Mouse (Mus musculus) stomach, embryonic 14.5 days (tissue): Measurements from ENCODE around the gene Alpk1. TPM values are rescaled to one million over a fixed set of nuclear protein-coding genes. Genes with fewer than 3 reads are reported as not detected.
"Not testable (repeated sequence)": the region's sequence is repeated elsewhere in the genome, so short reads cannot be mapped to it uniquely, and the experiment has no call there.

Source experiments
- ATAC-seq: fragments of 200-750 bp; cut with Nextera tagmentation; 2 replicates; pipeline ENCODE4 v1.8.0; 2017; ENCODE audit warnings: low read depth, moderate TSS enrichment; ENCODE audit not compliant: insufficient number of reproducible peaks, insufficient read depth, low FRiP score
- H3K27ac ChIP-seq: fragments of 300-500 bp; sonication (generic); 2 replicates; pipeline ENCODE4 v1.5.1; 2014; ENCODE audit warnings: mild to moderate bottlenecking, low read length, moderate library complexity, mixed read lengths
- H3K27me3 ChIP-seq: fragments of 300-500 bp; sonication (generic); 2 replicates; pipeline ENCODE4 v1.6.1; 2014; ENCODE audit warnings: low read length, control low read depth, mixed read lengths; ENCODE audit not compliant: control insufficient read depth, insufficient read depth
- H3K36me3 ChIP-seq: fragments of 300-500 bp; sonication (generic); 2 replicates; pipeline ENCODE4 v1.6.1; 2014; ENCODE audit warnings: mild to moderate bottlenecking, control low read depth, low read length, moderate library complexity, mixed read lengths; ENCODE audit not compliant: control insufficient read depth, insufficient read depth
- H3K4me1 ChIP-seq: fragments of 300-500 bp; sonication (generic); 2 replicates; pipeline ENCODE4 v1.6.1; 2014; ENCODE audit warnings: low read length, control low read depth, mixed read lengths; ENCODE audit not compliant: control insufficient read depth, insufficient read depth
- H3K4me2 ChIP-seq: fragments of 300-500 bp; sonication (generic); replicated peaks from 2 replicates; pipeline ENCODE4 v1.6.1; 2014; ENCODE audit warnings: low read depth, low read length, control low read depth
- H3K4me3 ChIP-seq: fragments of 300-500 bp; sonication (generic); 2 replicates; pipeline ENCODE4 v1.5.1; 2014; ENCODE audit warnings: low read depth, low read length, control low read depth
- H3K9ac ChIP-seq: fragments of 300-500 bp; sonication (generic); replicated peaks from 2 replicates; pipeline ENCODE4 v1.6.1; 2014; ENCODE audit warnings: low read depth, mild to moderate bottlenecking, control low read depth, low read length, moderate library complexity, mixed read lengths
- H3K9me3 ChIP-seq: fragments of 300-500 bp; sonication (generic); 2 replicates; pipeline ENCODE4 v1.6.1; 2016; ENCODE audit warnings: low read depth, low read length, control low read depth; ENCODE audit not compliant: control insufficient read depth
- WGBS: fragments of 180-500 bp; shearing (Covaris S2); extraction: QIAGEN DNeasy Blood & Tissue Kit; methylation state at CpG from one replicate; pipeline ENCODE4 v1.1.7; 2014; 5-methylcytosine and 5-hydroxymethylcytosine counted together
- polyA plus RNA-seq: library from polyadenylated mRNA; unstranded; fragments of >200 nt; fragmentation: Nextera tagmentation; extraction: Ambion mirVana; gene quantifications from 2 replicates; pipeline ENCODE4 v1.2.1, GENCODE M21; 2014

The Alpk1 gene
- polyA plus RNA-seq, 1 experiment from 2014 or later: 3.5 TPM

GRCm38 (mm10) chr3:127788038-127788437 lies 7.7 kb upstream of the Alpk1 start:
- Histone ChIP-seq H3K9me3 (no peaks in the 10 kb centered on the region), H3K4me2 (no peak overlapping the region), H3K4me1 (peaks cover 14% of the 10 kb centered on the region; the same call in 1 of the 2 replicates), H3K27ac (no peak overlapping the region), H3K27me3 (no peaks in the 10 kb centered on the region), H3K36me3 (no peaks in the 10 kb centered on the region), H3K9ac (no peak overlapping the region), H3K4me3 (no peak overlapping the region)
- 48% methylated on average over 7 of the region's 7 CpGs for WGBS
- ATAC-seq: no peak

- Histone ChIP-seq H3K27ac (no peak overlapping the region), H3K4me3 (no peak overlapping the region), H3K27me3 (no peaks in the 10 kb centered on the region), H3K36me3 (no peaks in the 10 kb centered on the region), H3K4me2 (no peak overlapping the region), H3K9ac (no peak overlapping the region), H3K4me1 (peaks cover 14% of the 10 kb centered on the region; the same call in 1 of the 2 replicates), H3K9me3 (no peaks in the 10 kb centered on the region)
- ATAC-seq: no peak
These were observed 6.7 kb upstream of the Alpk1 start for GRCm38 (mm10) chr3:127787032-127787431.

- not testable (repeated sequence) for H3K36me3 ChIP-seq, H3K27ac ChIP-seq, H3K27me3 ChIP-seq, H3K9ac ChIP-seq, H3K4me3 ChIP-seq, ATAC-seq, H3K9me3 ChIP-seq, H3K4me1 ChIP-seq, H3K4me2 ChIP-seq
- 95% methylated on average over 8 of the region's 8 CpGs for WGBS
These were observed 3.4 kb upstream of the Alpk1 start for GRCm38 (mm10) chr3:127783680-127784079.

GRCm38 (mm10) chr3:127782921-127783320 lies 2.6 kb upstream of the Alpk1 start:
- no peaks in the 10 kb centered on the region for H3K27me3 ChIP-seq
- 64% methylated on average over 6 of the region's 6 CpGs for WGBS
- no peak overlapping the region for H3K4me2 ChIP-seq
- H3K4me1 ChIP-seq: no peaks in the 10 kb centered on the region
- no peak for ATAC-seq
- H3K4me3 ChIP-seq: no peak overlapping the region
- no peaks in the 10 kb centered on the region for H3K36me3 ChIP-seq
- no peak overlapping the region for H3K9ac ChIP-seq
- no peak overlapping the region for H3K27ac ChIP-seq
- H3K9me3 ChIP-seq: no peaks in the 10 kb centered on the region

GRCm38 (mm10) chr3:127780921-127781320 lies 594 bp upstream of the Alpk1 start:
- Histone ChIP-seq H3K27ac (no peak overlapping the region), H3K9me3 (no peaks in the 10 kb centered on the region), H3K4me2 (no peak overlapping the region), H3K27me3 (no peaks in the 10 kb centered on the region), H3K9ac (no peak overlapping the region), H3K4me1 (no peaks in the 10 kb centered on the region), H3K4me3 (no peak overlapping the region), H3K36me3 (no peaks in the 10 kb centered on the region)
- ATAC-seq: no peak
- 88% methylated on average over 9 of the region's 9 CpGs for WGBS

- 78% methylated on average over 11 of the region's 11 CpGs for WGBS
- no peak for ATAC-seq
These were observed 11.2 kb downstream of the Alpk1 start for GRCm38 (mm10) chr3:127769146-127769545.

GRCm38 (mm10) chr3:127765971-127766370 lies 14.4 kb downstream of the Alpk1 start:
- Histone ChIP-seq H3K36me3 (no peaks in the 10 kb centered on the region), H3K27ac (no peak overlapping the region), H3K4me2 (no peak overlapping the region), H3K27me3 (no peaks in the 10 kb centered on the region), H3K9me3 (no peaks in the 10 kb centered on the region), H3K4me3 (no peak overlapping the region), H3K4me1 (no peaks in the 10 kb centered on the region), H3K9ac (no peak overlapping the region)
- ATAC-seq: no peak
- WGBS: 76% methylated on average over 3 of the region's 3 CpGs

More at GRCm38 (mm10) chr3:127769146-127769545, 11.2 kb downstream of the Alpk1 start:
- Histone ChIP-seq H3K4me3 (no peak overlapping the region), H3K36me3 (no peaks in the 10 kb centered on the region), H3K27me3 (no peaks in the 10 kb centered on the region), H3K27ac (no peak overlapping the region), H3K9me3 (no peaks in the 10 kb centered on the region), H3K4me1 (no peaks in the 10 kb centered on the region), H3K9ac (no peak overlapping the region), H3K4me2 (no peak overlapping the region)

GRCm38 (mm10) chr3:127764541-127764940 lies 15.8 kb downstream of the Alpk1 start:
- H3K27ac ChIP-seq: no peak overlapping the region
- no peaks in the 10 kb centered on the region for H3K4me1 ChIP-seq
- no peak for ATAC-seq
- no peak overlapping the region for H3K9ac ChIP-seq
- 65% methylated on average over 5 of the region's 5 CpGs for WGBS
- no peaks in the 10 kb centered on the region for H3K27me3 ChIP-seq
- H3K4me2 ChIP-seq: no peak overlapping the region
- H3K4me3 ChIP-seq: no peak overlapping the region
- no peaks in the 10 kb centered on the region for H3K36me3 ChIP-seq
- no peaks in the 10 kb centered on the region for H3K9me3 ChIP-seq

- H3K36me3 ChIP-seq: no peaks in the 10 kb centered on the region
- H3K9me3 ChIP-seq: no peaks in the 10 kb centered on the region
- H3K4me1 ChIP-seq: no peaks in the 10 kb centered on the region
- ATAC-seq: no peak
- no peak overlapping the region for H3K4me3 ChIP-seq
- H3K27me3 ChIP-seq: no peaks in the 10 kb centered on the region
- no peak overlapping the region for H3K9ac ChIP-seq
- H3K4me2 ChIP-seq: no peak overlapping the region
- H3K27ac ChIP-seq: no peak overlapping the region
- WGBS: 29% methylated on average over 7 of the region's 7 CpGs
These were observed 17.2 kb downstream of the Alpk1 start for GRCm38 (mm10) chr3:127763076-127763612.
